9 mouse cellular contexts compared by ENCODE assay signal in the genomic region with DNA sequence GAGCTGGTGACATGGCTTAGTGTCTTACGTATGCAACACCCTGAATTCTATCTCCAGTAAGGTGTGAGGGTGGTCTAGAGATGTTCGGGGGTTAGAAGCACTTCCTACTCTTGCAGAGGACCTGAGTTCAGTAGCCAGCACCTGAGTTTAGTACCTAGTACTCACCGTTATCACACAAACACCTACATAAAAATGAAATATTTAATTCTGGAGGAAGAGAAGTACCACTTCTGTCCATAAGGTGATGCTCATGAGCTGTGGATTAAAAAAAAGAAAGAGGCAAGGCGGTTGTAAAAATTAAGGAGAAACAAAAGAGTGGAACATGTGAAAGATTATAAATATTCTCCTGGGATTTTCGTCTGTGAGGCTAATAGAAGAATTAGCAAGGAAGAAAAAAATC. TPM values are rescaled to one million over a fixed set of nuclear protein-coding genes. Genes with fewer than 3 reads are reported as not detected.
DNase-seq lines count a peak whose midpoint lies in the region; ATAC-seq and TF ChIP-seq lines count a peak whose summit lies in the region.
"Had no signal": no experiment of that assay in that cellular context is flagged by ENCODE, and none has a peak within 500 bp of the region (broad histone marks: within the 10 kb centered on the region; RNA-seq: fewer than 3 reads in every experiment).

No protein-coding gene starts in this region.

- peak overlapping the region; percentile 48 for H3K27ac ChIP-seq in forebrain, embryonic 16.5 days (ENCODE audit: low read length)
- H3K27ac ChIP-seq in lung, embryonic 16.5 days (ENCODE audit: low read length), result peak overlapping the region; percentile 79; the same call in 1 of the 2 replicates
- H3K27ac ChIP-seq in stomach, postnatal 0 days (replicated peaks), result no peak overlapping the region
- H3K27ac ChIP-seq: liver, embryonic 13.5 days had no signal

- no peak overlapping the region for H3K9ac ChIP-seq in forebrain, embryonic 16.5 days (replicated peaks; ENCODE audit: low read depth, low read length)
- H3K9ac ChIP-seq in lung, embryonic 16.5 days (ENCODE audit: low read length), result no peak overlapping the region
- H3K9ac ChIP-seq in stomach, postnatal 0 days (ENCODE audit: low read length), result no peak overlapping the region
- H3K9ac ChIP-seq: liver, embryonic 13.5 days had no signal

- no peak overlapping the region for H3K4me2 ChIP-seq in forebrain, embryonic 16.5 days (ENCODE audit: low read length)
- H3K4me2 ChIP-seq in lung, embryonic 16.5 days (ENCODE audit: low read depth, low read length), result no peak overlapping the region
- no peak overlapping the region for H3K4me2 ChIP-seq in stomach, postnatal 0 days (replicated peaks; ENCODE audit: low read depth)
- H3K4me2 ChIP-seq: liver, embryonic 13.5 days had no signal

- POLR2A ChIA-PET in Patski (lab: Charles Lee), result no interaction called here

- no peak overlapping the region for H3K4me3 ChIP-seq in forebrain, embryonic 16.5 days (replicated peaks; ENCODE audit: low read length)
- H3K4me3 ChIP-seq in lung, embryonic 16.5 days (ENCODE audit: low read length), result no peak overlapping the region
- no peak overlapping the region for H3K4me3 ChIP-seq in stomach, postnatal 0 days (ENCODE audit: low read depth, low read length)
- H3K4me3 ChIP-seq: liver, embryonic 13.5 days had no signal

- no peaks in the 10 kb centered on the region for H3K9me3 ChIP-seq in forebrain, embryonic 16.5 days (ENCODE audit: control insufficient read depth, low read length)
- no peaks in the 10 kb centered on the region for H3K9me3 ChIP-seq in lung, embryonic 16.5 days (ENCODE audit: control insufficient read depth, low read length)
- no peaks in the 10 kb centered on the region for H3K9me3 ChIP-seq in stomach, postnatal 0 days (ENCODE audit: control insufficient read depth, low read length)
- H3K9me3 ChIP-seq: liver, embryonic 13.5 days had no signal

- in situ Hi-C loops in Patski (cut with MboI; ENCODE audit: low pct_unique_long_range_greater_than_20kb), result loop anchor here (5.0 kb wide), 1 partner anchor 66 kb away; no protein-coding TSS in a partner anchor

- H3K27me3 ChIP-seq in Patski, result peaks cover 29% of the 10 kb centered on the region
- no peaks in the 10 kb centered on the region for H3K27me3 ChIP-seq in forebrain, embryonic 16.5 days (replicated peaks; ENCODE audit: control insufficient read depth, insufficient read depth, low read length)
- no peaks in the 10 kb centered on the region for H3K27me3 ChIP-seq in lung, embryonic 16.5 days (ENCODE audit: control insufficient read depth, insufficient read depth, low read depth, low read length)
- no peaks in the 10 kb centered on the region for H3K27me3 ChIP-seq in stomach, postnatal 0 days (ENCODE audit: control insufficient read depth, insufficient read depth, low read length)

- TF ChIP-seq EP300 in stomach, postnatal 0 days (optimal IDR thresholded peaks at IDR 0.05), result no peak

- peak; percentile 40 for DNase-seq in kidney, adult 9 months
- DNase-seq in kidney, postnatal 14 days, result no peak
- DNase-seq in Patski (ENCODE audit: low read depth, low spot score), result no peak
- DNase-seq in stomach, postnatal 0 days (ENCODE audit: low spot score), result no peak
- DNase-seq in spleen, postnatal 10 days (ENCODE audit: low spot score in 2 of 2), result no peak
- no peak for DNase-seq in ovary, adult 18-20 months (ENCODE audit: low spot score)
- DNase-seq: liver, embryonic 13.5 days had no signal

- no peaks in the 10 kb centered on the region for H3K36me3 ChIP-seq in forebrain, embryonic 16.5 days (ENCODE audit: control insufficient read depth, insufficient read depth)
- H3K36me3 ChIP-seq in lung, embryonic 16.5 days (ENCODE audit: control insufficient read depth, insufficient read depth, low read length), result no peaks in the 10 kb centered on the region
- no peaks in the 10 kb centered on the region for H3K36me3 ChIP-seq in stomach, postnatal 0 days (ENCODE audit: control insufficient read depth, insufficient read depth, low read length)
- H3K36me3 ChIP-seq: liver, embryonic 13.5 days had no signal

- ATAC-seq in Patski, result no peak
- ATAC-seq in forebrain, embryonic 16.5 days, result peak; percentile 27; the same call in 1 of the 2 replicates
- ATAC-seq in lung, embryonic 16.5 days (ENCODE audit: low read depth), result no peak
- no peak for ATAC-seq in stomach, postnatal 0 days (ENCODE audit: low FRiP score, low TSS enrichment)

- CTCF ChIA-PET in Patski (lab: Charles Lee), result interaction anchor here (1.0 to 1.4 kb wide), 6 partner anchors 9 to 64 kb away, joined by 3 to 4 read pairs (median 3); no protein-coding TSS in a partner anchor

- 32% methylated on average over 5 of the region's 5 CpGs for WGBS in forebrain, embryonic 16.5 days
- 26% methylated on average over 5 of the region's 5 CpGs for WGBS in lung, embryonic 16.5 days
- WGBS in stomach, postnatal 0 days, result 28% methylated on average over 5 of the region's 5 CpGs

- peak; percentile 55 for TF ChIP-seq CTCF in Patski (IDR thresholded peaks at IDR 0.05)
- peak; percentile 88 for TF ChIP-seq CTCF in stomach, postnatal 0 days (IDR thresholded peaks at IDR 0.05; ENCODE audit: low read depth)

- peaks cover 25% of the 10 kb centered on the region for H3K4me1 ChIP-seq in forebrain, embryonic 16.5 days (replicated peaks; ENCODE audit: control insufficient read depth, insufficient read depth, low read length)
- peaks cover 13% of the 10 kb centered on the region for H3K4me1 ChIP-seq in lung, embryonic 16.5 days (replicated peaks; ENCODE audit: control insufficient read depth, insufficient read depth, low read length)
- no peaks in the 10 kb centered on the region; the same call in 1 of the 2 replicates for H3K4me1 ChIP-seq in stomach, postnatal 0 days (replicated peaks; ENCODE audit: control insufficient read depth, insufficient read depth)

RNA-seq across cellular contexts. Expression of gene Rimklb, which starts 2.1 kb away (rescaled TPM):
- not detected for polyA plus RNA-seq in Patski (2021)
- 97.3 and 97.9 TPM in 2 replicates for polyA plus RNA-seq in forebrain, embryonic 16.5 days (2015; fragmentation: Nextera tagmentation; extraction: Ambion mirVana)
- polyA plus RNA-seq in lung, embryonic 16.5 days (2015; fragmentation: Nextera tagmentation; extraction: Ambion mirVana), result 7.5 and 8.3 TPM in 2 replicates
- polyA plus RNA-seq in stomach, postnatal 0 days (2015; fragmentation: Nextera tagmentation; extraction: Ambion mirVana), result 1.7 and 2.4 TPM in 2 replicates

RNA-seq across cellular contexts. Expression of gene Mfap5, which starts 9.1 kb away (rescaled TPM):
- not detected for polyA plus RNA-seq in Patski (2021)
- polyA plus RNA-seq in forebrain, embryonic 16.5 days (2015; fragmentation: Nextera tagmentation; extraction: Ambion mirVana), result 1.7 and 3.1 TPM in 2 replicates
- 26.4 and 31.6 TPM in 2 replicates for polyA plus RNA-seq in lung, embryonic 16.5 days (2015; fragmentation: Nextera tagmentation; extraction: Ambion mirVana)
- 219 and 276 TPM in 2 replicates for polyA plus RNA-seq in stomach, postnatal 0 days (2015; fragmentation: Nextera tagmentation; extraction: Ambion mirVana)

RNA-seq across cellular contexts. Expression of gene Aicda, which starts 57.1 kb away (rescaled TPM):
- polyA plus RNA-seq in Patski (2021), result not detected
- 0.20 and 0.30 TPM in 2 replicates for polyA plus RNA-seq in forebrain, embryonic 16.5 days (2015; fragmentation: Nextera tagmentation; extraction: Ambion mirVana)
- polyA plus RNA-seq in lung, embryonic 16.5 days (2015; fragmentation: Nextera tagmentation; extraction: Ambion mirVana), result not detected in 2 replicates
- 0.04 TPM in 1 of 2 replicates, not detected in the other for polyA plus RNA-seq in stomach, postnatal 0 days (2015; fragmentation: Nextera tagmentation; extraction: Ambion mirVana)
- polyA plus RNA-seq: liver, embryonic 13.5 days had no signal

Comparison
In these comparisons a context has a peak if more than half of its experiments do, and no peak if none do; other contexts are left out.
1. RNA of gene Rimklb, which starts 2.1 kb away (polyA plus RNA-seq): 97.3 to 97.9 TPM in forebrain, embryonic 16.5 days; 7.5 to 8.3 TPM in lung, embryonic 16.5 days, 1.7 to 2.4 TPM in stomach, postnatal 0 days and not detected in Patski (single experiment); every median in the first group is over 10 times any median in the second.